Mouse (Mus musculus) brain, embryonic 18.5 days (tissue): ENCODE measurements around the gene D3Ertd254e.
"Not testable (repeated sequence)": the region's sequence is repeated elsewhere in the genome, so short reads cannot be mapped to it uniquely, and the experiment has no call there.

ENCODE experiments used
- DNase-seq: peaks from one replicate; pipeline ENCODE4 v3.0.0-alpha.2; 2012; ENCODE audit warnings: low read depth, low spot score

The D3Ertd254e gene

DNA sequence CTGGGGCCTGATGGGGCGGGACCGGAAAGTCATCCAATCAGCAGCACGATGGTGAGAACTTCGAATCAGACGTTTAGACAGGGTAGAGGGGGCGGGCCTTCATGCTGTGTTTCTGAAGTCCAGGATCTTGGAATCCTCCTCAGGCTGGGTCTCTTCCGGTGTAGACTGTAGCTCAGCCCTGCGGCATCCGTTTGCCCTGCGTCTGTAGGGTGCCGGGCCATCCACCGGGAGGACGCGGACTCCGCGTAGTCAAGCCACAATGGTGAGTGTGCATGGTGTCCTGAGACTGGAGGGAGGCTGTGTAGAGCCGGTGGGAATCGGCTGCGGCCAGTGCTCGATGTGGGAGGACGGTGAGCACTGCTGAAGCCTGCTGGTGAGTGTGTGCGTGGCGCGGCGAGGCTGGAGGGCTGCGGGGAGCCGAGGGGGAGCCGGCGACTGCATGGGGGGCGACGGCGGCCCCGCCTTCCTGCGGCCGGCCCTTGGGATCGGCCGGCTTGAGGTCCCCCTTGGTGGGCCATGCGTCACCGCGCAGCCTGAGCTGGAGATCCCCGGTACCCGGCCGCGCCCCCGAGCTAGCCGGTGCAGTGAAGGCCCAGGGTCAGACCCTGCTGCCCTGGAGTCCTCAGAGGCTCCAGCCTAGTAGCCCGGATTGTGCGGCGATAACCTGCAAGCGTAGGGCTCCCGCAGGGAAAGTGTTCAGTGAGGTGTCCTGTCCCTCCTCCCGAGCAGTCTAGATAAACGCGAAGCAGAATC is at the start of gene D3Ertd254e:
Gene D3Ertd254e, plus strand, starts transcription at position 84 of the 753 bp plus-strand sequence.
- peak; percentile 91 for DNase-seq

DNA sequence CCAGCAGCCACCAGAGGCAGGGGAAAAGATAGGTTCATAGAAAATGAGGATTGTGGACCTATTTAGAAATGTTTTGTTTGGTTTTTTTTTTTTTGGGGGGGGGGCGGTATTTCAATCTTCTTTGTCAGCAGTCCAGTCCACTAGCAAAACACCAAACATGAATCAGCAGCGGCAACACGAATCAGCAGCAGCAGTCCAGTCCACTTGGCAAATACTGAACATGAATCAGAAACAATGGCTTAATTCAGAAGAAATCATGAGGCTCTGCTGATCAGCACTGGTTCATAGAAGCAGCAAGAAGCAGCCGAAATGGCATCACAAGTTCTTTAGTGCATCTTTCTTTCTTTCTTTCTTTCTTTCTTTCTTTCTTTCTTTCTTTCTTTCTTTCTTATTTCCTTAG is 34.7 kb upstream of the D3Ertd254e start:
- DNase-seq: no peak

GRCm38 (mm10) chr3:36119684-36120548 is 30.9 kb upstream of the D3Ertd254e start:
- DNase-seq: no peak

- DNase-seq: not testable (repeated sequence)
Observed at GRCm38 (mm10) chr3:36126176-36126575, 24.6 kb upstream of the D3Ertd254e start.

GRCm38 (mm10) chr3:36136152-36136551 is 14.7 kb upstream of the D3Ertd254e start:
- no peak for DNase-seq

GRCm38 (mm10) chr3:36137560-36137959 is 13.3 kb upstream of the D3Ertd254e start:
- no peak for DNase-seq

GRCm38 (mm10) chr3:36138171-36138660 is 12.6 kb upstream of the D3Ertd254e start:
- no peak for DNase-seq

DNA sequence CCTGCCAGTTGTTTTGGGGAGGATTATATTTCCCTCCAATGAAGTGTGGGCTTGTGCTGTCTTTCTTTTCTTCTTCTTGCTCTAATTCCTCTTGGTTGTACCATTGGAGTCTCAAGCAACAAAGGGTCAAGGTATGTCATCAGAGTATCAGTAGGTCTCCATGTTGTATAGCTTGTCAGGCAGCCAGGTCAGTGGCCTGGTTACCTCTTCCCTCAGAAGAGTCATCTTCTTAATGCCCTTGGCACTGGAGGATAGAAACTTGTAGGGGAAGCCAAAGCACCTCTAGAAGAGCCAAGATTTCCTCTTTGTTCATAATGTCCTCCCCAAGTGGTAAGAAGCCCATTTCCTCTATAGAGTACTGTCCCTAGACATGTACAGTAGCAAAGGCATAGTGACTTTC is 11.8 kb upstream of the D3Ertd254e start:
- DNase-seq: no peak

- no peak for DNase-seq
Observed at GRCm38 (mm10) chr3:36150537-36150933, 282 bp upstream of the D3Ertd254e start.

- DNase-seq: no peak
Observed at GRCm38 (mm10) chr3:36155268-36155667, 4.5 kb downstream of the D3Ertd254e start.

DNA sequence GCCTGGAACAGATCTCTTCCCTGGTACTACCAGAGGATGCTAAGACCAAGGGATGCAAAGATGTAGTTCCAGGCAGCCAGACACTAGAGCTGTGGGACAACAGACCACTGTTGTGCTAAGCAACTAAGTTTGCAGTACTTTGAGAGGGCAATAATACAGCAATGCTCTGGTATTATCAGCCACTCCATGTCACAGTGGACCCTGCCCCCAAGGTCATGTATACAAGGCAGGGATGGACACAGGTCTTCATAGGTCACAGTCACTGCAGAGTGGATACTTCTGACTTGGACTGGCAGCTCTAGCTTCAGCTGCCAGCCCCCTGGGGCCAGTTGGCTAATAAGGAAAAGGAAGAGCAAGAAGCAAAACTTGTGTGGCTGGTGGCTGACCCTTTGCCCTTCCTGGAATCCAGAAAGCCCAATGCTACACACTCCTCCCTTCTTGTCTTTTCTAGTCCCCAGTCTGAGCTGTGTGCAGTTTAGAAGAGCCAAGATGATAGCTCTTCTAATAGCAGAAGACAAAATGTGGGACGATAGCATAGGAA is 19.9 kb downstream of the D3Ertd254e start:
- no peak for DNase-seq

- DNase-seq: no peak
Observed at GRCm38 (mm10) chr3:36171348-36171747, 20.5 kb downstream of the D3Ertd254e start.

GRCm38 (mm10) chr3:36173761-36174160 is 22.9 kb downstream of the D3Ertd254e start:
- no peak for DNase-seq

GRCm38 (mm10) chr3:36181519-36181918 is 30.7 kb downstream of the D3Ertd254e start:
- DNase-seq: no peak

DNA sequence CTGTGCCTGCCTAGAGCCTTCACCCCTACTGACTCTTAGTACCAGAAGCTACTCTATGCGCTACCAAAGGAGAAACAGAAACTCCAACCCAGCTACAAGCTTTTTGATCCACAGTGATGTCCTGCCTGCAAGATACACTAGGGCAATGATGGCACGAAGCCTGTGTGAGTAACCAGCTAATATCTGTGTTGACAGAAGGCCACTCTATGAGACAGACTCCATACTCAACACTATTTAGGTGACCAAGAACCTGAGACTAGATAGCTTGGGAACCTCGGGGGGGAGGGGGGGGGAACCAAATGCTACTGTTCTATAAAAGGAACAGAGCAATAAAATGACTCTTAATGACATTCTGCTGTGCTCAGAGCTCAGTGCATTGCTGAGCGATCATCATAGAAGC is 35.7 kb downstream of the D3Ertd254e start:
- DNase-seq: no peak

GRCm38 (mm10) chr3:36189243-36189642 is 38.4 kb downstream of the D3Ertd254e start:
- no peak for DNase-seq

DNA sequence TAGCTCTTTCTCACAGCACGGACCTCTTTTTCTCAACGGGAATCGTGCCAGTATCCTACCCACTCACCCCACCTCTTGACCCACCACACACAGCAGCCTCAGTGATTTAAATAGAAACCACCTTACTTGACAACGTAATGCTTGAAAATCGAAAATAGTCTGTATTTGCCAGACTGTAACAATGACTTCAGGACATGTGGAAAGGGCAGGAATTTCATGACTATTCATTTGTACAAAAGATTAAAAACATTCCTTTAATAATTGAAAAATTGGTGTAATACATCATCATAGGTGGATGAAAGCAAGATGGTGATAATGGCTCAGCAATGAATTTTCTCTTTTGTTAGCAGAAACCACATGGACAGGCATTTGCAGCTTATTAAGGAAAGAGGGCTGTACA is 50.3 kb downstream of the D3Ertd254e start:
- no peak for DNase-seq

- no peak for DNase-seq
Observed at GRCm38 (mm10) chr3:36202932-36203331, 52.1 kb downstream of the D3Ertd254e start.

GRCm38 (mm10) chr3:36207520-36208264 is 56.9 kb downstream of the D3Ertd254e start:
- DNase-seq: no peak

GRCm38 (mm10) chr3:36209776-36210555 is 59.1 kb downstream of the D3Ertd254e start:
- DNase-seq: peak; percentile 55

DNA sequence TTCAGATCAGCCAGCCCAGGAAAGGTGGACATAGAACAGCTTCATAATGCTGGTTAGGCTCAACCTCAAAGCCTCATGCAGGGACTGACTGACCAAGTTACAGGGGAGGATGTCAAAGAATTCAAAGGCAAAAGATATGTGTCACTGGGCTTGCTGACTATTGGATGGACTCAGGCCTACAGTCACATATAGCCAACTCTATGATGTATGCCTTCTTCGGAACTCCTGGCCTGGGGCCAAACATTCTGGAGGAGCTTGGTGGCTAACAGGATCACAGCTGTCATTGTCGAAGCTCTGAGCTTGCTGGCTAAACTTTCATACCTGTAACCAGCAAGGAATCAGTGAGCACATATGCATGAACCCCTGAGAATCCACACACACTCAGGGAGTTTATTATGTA is 60.1 kb downstream of the D3Ertd254e start:
- no peak for DNase-seq
